Mouse (Mus musculus) liver, embryonic 14.5 days (tissue): ENCODE data around the gene Snx4. TPM values are rescaled to one million over a fixed set of nuclear protein-coding genes. Genes with fewer than 3 reads are reported as not detected.

ENCODE experiments used
- ATAC-seq: fragments of 200-750 bp; cut with Nextera tagmentation; 2 replicates; pipeline ENCODE4 v1.8.0; 2017; ENCODE audit warnings: moderate number of reproducible peaks, mild to moderate bottlenecking, moderate library complexity; ENCODE audit not compliant: insufficient read depth
- DNase-seq, 3 experiments: peaks; one replicate each; pipeline ENCODE4 v3.0.0-alpha.2; 2012 to 2013; ENCODE audit warnings: low read depth in 3 of 3, low spot score in 3 of 3
- H3K27ac ChIP-seq: fragments of 300-500 bp; sonication (generic); 2 replicates; pipeline ENCODE4 v1.5.1; 2014; ENCODE audit warnings: moderate library complexity, mild to moderate bottlenecking, control low read depth, inconsistent platforms
- H3K27me3 ChIP-seq: fragments of 300-500 bp; sonication (generic); 2 replicates; pipeline ENCODE4 v1.6.1; 2014; ENCODE audit warnings: mild to moderate bottlenecking, low read length, moderate library complexity; ENCODE audit not compliant: control insufficient read depth, insufficient read depth
- H3K36me3 ChIP-seq: fragments of 300-500 bp; sonication (generic); replicated peaks from 2 replicates; pipeline ENCODE4 v1.6.1; 2014; ENCODE audit warnings: low read depth; ENCODE audit not compliant: control insufficient read depth, insufficient read depth
- H3K4me1 ChIP-seq, 2 experiments: fragments of 200-500 bp in 1 of 2; fragments of 300-500 bp in 1 of 2; sonication (generic) in 1 of 2; replicated peaks; 2 replicates each; pipeline ENCODE4 v1.6.1; 2012 to 2014; ENCODE audit warnings: antibody characterized with exemption in 1 of 2, inconsistent platforms in 1 of 2, low read length in 1 of 2; ENCODE audit not compliant: control insufficient read depth in 2 of 2, insufficient read depth in 2 of 2
- H3K4me2 ChIP-seq: fragments of 300-500 bp; sonication (generic); 2 replicates; pipeline ENCODE4 v1.6.1; 2014; ENCODE audit warnings: low read depth, mild to moderate bottlenecking, control low read depth, moderate library complexity
- H3K4me3 ChIP-seq, 2 experiments: fragments of 200-500 bp in 1 of 2; fragments of 300-500 bp in 1 of 2; sonication (generic) in 1 of 2; 2 replicates each; pipeline ENCODE4 v1.5.1; 2012 to 2014; ENCODE audit warnings: low read depth in 2 of 2, low read length in 2 of 2, mild to moderate bottlenecking in 2 of 2, control low read depth in 1 of 2, inconsistent platforms in 1 of 2, moderate library complexity in 1 of 2; ENCODE audit not compliant: insufficient read depth in 1 of 2
- H3K9ac ChIP-seq: fragments of 300-500 bp; sonication (generic); replicated peaks from 2 replicates; pipeline ENCODE4 v1.6.1; 2014; ENCODE audit warnings: mild to moderate bottlenecking, control low read depth, moderate library complexity
- H3K9me3 ChIP-seq: fragments of 300-500 bp; sonication (generic); 2 replicates; pipeline ENCODE4 v1.6.1; 2016; ENCODE audit warnings: low read length, mixed read lengths; ENCODE audit not compliant: control insufficient read depth
- CTCF ChIP-seq: IDR thresholded peaks from 2 replicates; pipeline ENCODE4 v1.5.1; 2016; ENCODE audit warnings: antibody characterized with exemption, low read depth, control low read depth
- EP300 ChIP-seq: IDR thresholded peaks from 2 replicates; pipeline ENCODE4 v1.6.1; 2016; ENCODE audit warnings: antibody characterized with exemption, low read depth
- WGBS: fragments of 180-500 bp; shearing (Covaris S2); extraction: QIAGEN DNeasy Blood & Tissue Kit; methylation state at CpG from one replicate; pipeline ENCODE4 v1.1.7; 2014; ENCODE audit not compliant: insufficient replicate concordance; 5-methylcytosine and 5-hydroxymethylcytosine counted together
- polyA plus RNA-seq, 2 experiments: library from polyadenylated mRNA; depleted of rRNA in 1 of 2; stranded (reverse) in 1 of 2; unstranded in 1 of 2; fragments of >200 nt; fragmentation: Nextera tagmentation in 1 of 2; extraction: Ambion mirVana in 1 of 2; gene quantifications; 2 replicates each; pipeline versions ENCODE4 v1.2.1 to v1.2.3; 2012 to 2014

Snx4 gene
- polyA plus RNA-seq, 2 experiments, result 7.1 to 21.3 TPM

DNA sequence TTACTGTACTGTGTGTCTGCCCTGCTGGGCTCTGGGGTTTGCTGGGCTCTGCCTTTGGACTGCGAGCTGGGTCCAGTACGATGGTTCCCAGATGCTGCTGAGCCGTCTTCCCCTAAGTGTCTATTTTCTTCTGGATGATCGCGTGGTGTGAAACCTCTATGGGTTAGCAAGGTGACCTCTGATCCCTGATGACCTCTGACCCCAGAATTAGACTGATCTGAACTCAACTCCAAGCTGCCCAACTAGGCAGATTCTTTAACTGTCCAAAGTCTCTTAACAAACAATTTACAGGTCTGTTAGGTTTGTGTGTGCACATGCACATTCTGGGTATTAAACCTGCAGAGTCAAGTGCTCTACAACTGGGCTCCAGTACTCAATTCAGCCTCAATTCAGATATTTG, 91.9 kb downstream of the Snx4 start:
- Histone ChIP-seq H3K27me3 (no peaks in the 10 kb centered on the region), H3K4me3 (no peak overlapping the region), H3K4me1 (peaks cover 0 to 21% of the 10 kb centered on the region in 2 experiments; a peak in 2 of 4 replicates), H3K9me3 (no peaks in the 10 kb centered on the region), H3K27ac (no peak overlapping the region), H3K36me3 (no peaks in the 10 kb centered on the region), H3K4me2 (no peak overlapping the region), H3K9ac (no peak overlapping the region)
- TF ChIP-seq CTCF (no peak), EP300 (no peak)
- DNase-seq (no peak), ATAC-seq (no peak)
- 78% methylated on average over 5 of the region's 5 CpGs for WGBS

DNA sequence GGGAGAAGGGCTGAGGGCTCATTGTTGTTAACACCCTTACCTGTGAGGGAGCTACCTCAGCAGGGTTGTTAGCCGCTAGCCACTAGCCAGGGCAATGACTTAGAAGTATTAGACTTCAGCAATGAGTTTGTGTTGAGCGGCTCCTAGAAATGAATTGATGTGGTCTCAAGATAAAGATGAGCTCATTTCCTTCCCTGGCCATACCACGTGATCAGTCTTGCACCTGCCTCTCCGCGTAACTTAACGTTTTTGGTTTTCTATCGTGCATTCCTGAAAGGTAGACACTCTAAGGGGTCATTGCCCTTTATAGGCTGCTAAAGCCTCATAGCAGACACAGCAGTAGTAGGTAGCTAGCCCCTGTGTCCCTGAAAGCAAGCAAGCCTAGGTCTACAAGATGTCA, 92.4 kb downstream of the Snx4 start:
- H3K36me3 ChIP-seq, result no peaks in the 10 kb centered on the region
- no peaks in the 10 kb centered on the region for H3K27me3 ChIP-seq
- no peak overlapping the region for H3K9ac ChIP-seq
- no peak overlapping the region for H3K4me2 ChIP-seq
- peaks cover 0 to 18% of the 10 kb centered on the region in 2 experiments; a peak in 2 of 4 replicates for H3K4me1 ChIP-seq
- no peak overlapping the region for H3K27ac ChIP-seq
- no peak for DNase-seq
- TF ChIP-seq EP300 (no peak), CTCF (no peak)
- ATAC-seq, result no peak
- no peak overlapping the region for H3K4me3 ChIP-seq
- WGBS, result 27% methylated on average over 7 of the region's 7 CpGs
- no peaks in the 10 kb centered on the region for H3K9me3 ChIP-seq

DNA sequence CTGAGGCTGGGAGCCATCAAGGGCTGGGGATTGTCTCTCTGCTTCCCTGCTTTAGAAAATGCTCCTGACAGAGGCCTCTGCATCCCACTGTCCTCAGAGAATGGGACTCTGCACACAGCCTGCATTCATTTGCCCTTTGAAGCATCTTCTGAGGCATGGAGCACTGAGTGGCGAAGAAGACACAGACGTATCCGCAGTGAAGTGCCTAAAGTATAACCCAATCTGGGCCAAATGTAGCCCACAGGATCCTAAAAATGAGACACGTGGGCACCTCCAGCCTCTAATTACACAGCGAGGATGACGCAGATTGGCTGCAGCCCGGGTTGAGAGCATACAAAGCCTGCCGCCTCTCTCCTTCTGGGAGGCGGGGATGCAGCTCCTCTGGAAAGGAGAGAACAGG, 93.1 kb downstream of the Snx4 start:
- Histone ChIP-seq H3K4me2 (no peak overlapping the region), H3K4me3 (no peak overlapping the region), H3K9ac (no peak overlapping the region), H3K27ac (no peak overlapping the region), H3K4me1 (peaks cover 0 to 14% of the 10 kb centered on the region in 2 experiments; a peak in 2 of 4 replicates), H3K27me3 (no peaks in the 10 kb centered on the region), H3K36me3 (no peaks in the 10 kb centered on the region), H3K9me3 (no peaks in the 10 kb centered on the region)
- TF ChIP-seq EP300, result no peak
- TF ChIP-seq CTCF, result no peak
- DNase-seq (no peak), ATAC-seq (no peak)
- 67% methylated on average over 9 of the region's 9 CpGs for WGBS

DNA sequence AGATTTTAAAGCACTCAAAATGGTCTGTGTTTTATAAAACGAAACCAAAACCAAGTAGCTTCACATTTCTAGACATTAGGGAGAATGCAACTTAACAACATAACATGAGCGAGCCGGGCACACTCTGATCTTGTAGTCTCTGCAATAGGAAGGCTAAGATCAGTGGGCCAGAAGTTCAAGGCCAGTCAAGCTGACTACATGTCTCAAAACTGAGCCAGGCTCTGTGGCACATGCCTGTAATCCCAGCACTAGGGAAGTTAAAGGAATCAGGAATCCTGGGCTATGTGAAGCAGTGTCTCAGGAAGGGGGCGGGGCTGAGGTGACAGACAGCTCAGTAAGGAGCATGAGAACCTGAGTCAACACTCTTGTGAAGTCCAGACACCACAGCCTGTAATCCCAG, 93.6 kb downstream of the Snx4 start:
- Histone ChIP-seq H3K4me2 (no peak overlapping the region), H3K27ac (no peak overlapping the region), H3K4me3 (no peak overlapping the region), H3K9ac (no peak overlapping the region), H3K4me1 (peaks cover 0 to 13% of the 10 kb centered on the region in 2 experiments; a peak in 2 of 4 replicates), H3K27me3 (no peaks in the 10 kb centered on the region), H3K9me3 (no peaks in the 10 kb centered on the region), H3K36me3 (no peaks in the 10 kb centered on the region)
- DNase-seq (no peak), ATAC-seq (no peak)
- no peak for TF ChIP-seq CTCF
- 52% methylated on average over 4 of the region's 4 CpGs for WGBS

DNA sequence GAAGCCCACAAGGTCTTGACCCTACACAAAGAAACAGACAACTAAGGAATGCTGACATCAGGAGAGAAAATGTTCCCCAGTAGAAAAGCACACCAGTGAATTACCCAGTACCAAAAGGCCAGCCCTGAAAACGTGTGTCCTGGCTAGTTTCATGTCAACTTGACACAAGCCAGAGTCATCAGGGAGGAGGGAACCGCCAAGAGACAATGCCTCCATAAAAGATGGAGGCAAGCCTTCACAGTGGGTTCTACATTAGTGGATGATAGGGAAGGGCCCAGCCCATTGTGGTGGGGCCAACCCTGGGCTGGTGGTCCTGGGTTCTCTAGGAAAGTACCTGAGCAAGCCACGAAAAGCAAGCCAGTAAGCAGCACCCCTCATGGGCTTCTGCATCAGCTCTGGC, 95.1 kb downstream of the Snx4 start:
- no peak overlapping the region for H3K27ac ChIP-seq
- no peaks in the 10 kb centered on the region for H3K36me3 ChIP-seq
- H3K9ac ChIP-seq, result no peak overlapping the region
- H3K4me3 ChIP-seq, result no peak overlapping the region
- H3K4me2 ChIP-seq, result no peak overlapping the region
- no peaks in the 10 kb centered on the region for H3K9me3 ChIP-seq
- no peaks in the 10 kb centered on the region for H3K27me3 ChIP-seq
- no peak for TF ChIP-seq CTCF
- no peak for ATAC-seq
- H3K4me1 ChIP-seq, result peaks cover 0 to 10% of the 10 kb centered on the region in 2 experiments; a peak in 2 of 4 replicates
- no peak for DNase-seq
- 45% methylated on average over 3 of the region's 3 CpGs for WGBS
